Mouse (Mus musculus): Measurements from ENCODE around the gene Hemgn. TPM values are rescaled to one million over a fixed set of nuclear protein-coding genes. Genes with fewer than 3 reads are reported as not detected.

Hemgn gene
- total and polyA plus RNA-seq, 2 experiments = not detected

GRCm38 (mm10) chr4:46364360-46364759 lies 48.9 kb downstream of the Hemgn start:
- no peak for DNase-seq (ENCODE audit: extremely low read depth, low read depth, low spot score)
- no peak overlapping the region for H3K27ac ChIP-seq (replicated peaks; ENCODE audit: insufficient read depth, low read depth, low read length)
- WGBS = 74% methylated on average over 2 of the region's 2 CpGs
- no peaks in the 10 kb centered on the region for H3K4me1 ChIP-seq (ENCODE audit: control insufficient read depth, insufficient read depth, low read length)
- peaks cover 8% of the 10 kb centered on the region; the same call in 1 of the 2 replicates for H3K27me3 ChIP-seq (ENCODE audit: control insufficient read depth, insufficient read depth, low read length)
- H3K79me2 ChIP-seq (ENCODE audit: control insufficient read depth, insufficient read depth, low read length) = no peaks in the 10 kb centered on the region
- no peaks in the 10 kb centered on the region for H3K36me3 ChIP-seq (ENCODE audit: control insufficient read depth, insufficient read depth, low read length)
- TF ChIP-seq CTCF (IDR thresholded peaks at IDR 0.05; ENCODE audit: low read depth, low read length) (peak; percentile 20; the same call in 1 of the 2 replicates), POLR2A (IDR thresholded peaks at IDR 0.05; ENCODE audit: extremely low read depth, insufficient read depth, low read length) (no peak)
- no peak overlapping the region for H3K9ac ChIP-seq (ENCODE audit: low read depth, low read length)
- H3K4me3 ChIP-seq (ENCODE audit: insufficient read depth, low read depth, low read length) = no peak overlapping the region

- TF ChIP-seq POLR2A (IDR thresholded peaks at IDR 0.05; ENCODE audit: extremely low read depth, insufficient read depth, low read length) = no peak
- no peak for TF ChIP-seq CTCF (IDR thresholded peaks at IDR 0.05; ENCODE audit: low read depth, low read length)
- 71% methylated on average over 5 of the region's 5 CpGs for WGBS
- Histone ChIP-seq H3K36me3 (ENCODE audit: control insufficient read depth, insufficient read depth, low read length) (no peaks in the 10 kb centered on the region), H3K9ac (ENCODE audit: low read depth, low read length) (no peak overlapping the region), H3K4me3 (ENCODE audit: insufficient read depth, low read depth, low read length) (no peak overlapping the region), H3K4me1 (ENCODE audit: control insufficient read depth, insufficient read depth, low read length) (no peaks in the 10 kb centered on the region), H3K27ac (replicated peaks; ENCODE audit: insufficient read depth, low read depth, low read length) (no peak overlapping the region), H3K79me2 (ENCODE audit: control insufficient read depth, insufficient read depth, low read length) (no peaks in the 10 kb centered on the region), H3K27me3 (ENCODE audit: control insufficient read depth, insufficient read depth, low read length) (no peaks in the 10 kb centered on the region; the same call in 1 of the 2 replicates)
- no peak for DNase-seq (ENCODE audit: extremely low read depth, low read depth, low spot score)
Measured at GRCm38 (mm10) chr4:46361258-46361657, 52.0 kb downstream of the Hemgn start.

- WGBS = 79% methylated on average over 12 of the region's 12 CpGs
- Histone ChIP-seq H3K27me3 (ENCODE audit: control insufficient read depth, insufficient read depth, low read length) (peaks cover 2% of the 10 kb centered on the region; the same call in 1 of the 2 replicates), H3K4me3 (ENCODE audit: insufficient read depth, low read depth, low read length) (no peak overlapping the region), H3K36me3 (ENCODE audit: control insufficient read depth, insufficient read depth, low read length) (no peaks in the 10 kb centered on the region), H3K27ac (replicated peaks; ENCODE audit: insufficient read depth, low read depth, low read length) (no peak overlapping the region), H3K9ac (ENCODE audit: low read depth, low read length) (no peak overlapping the region), H3K4me1 (ENCODE audit: control insufficient read depth, insufficient read depth, low read length) (no peaks in the 10 kb centered on the region), H3K79me2 (ENCODE audit: control insufficient read depth, insufficient read depth, low read length) (no peaks in the 10 kb centered on the region)
- peak; percentile 12 for DNase-seq (ENCODE audit: extremely low read depth, low read depth, low spot score)
- no peak for TF ChIP-seq CTCF (IDR thresholded peaks at IDR 0.05; ENCODE audit: low read depth, low read length)
- no peak for TF ChIP-seq POLR2A (IDR thresholded peaks at IDR 0.05; ENCODE audit: extremely low read depth, insufficient read depth, low read length)
Measured at GRCm38 (mm10) chr4:46359539-46360253, 53.6 kb downstream of the Hemgn start.

- Histone ChIP-seq H3K4me3 (ENCODE audit: insufficient read depth, low read depth, low read length) (no peak overlapping the region), H3K79me2 (ENCODE audit: control insufficient read depth, insufficient read depth, low read length) (no peaks in the 10 kb centered on the region), H3K36me3 (ENCODE audit: control insufficient read depth, insufficient read depth, low read length) (no peaks in the 10 kb centered on the region), H3K9ac (ENCODE audit: low read depth, low read length) (no peak overlapping the region), H3K4me1 (ENCODE audit: control insufficient read depth, insufficient read depth, low read length) (no peaks in the 10 kb centered on the region), H3K27me3 (ENCODE audit: control insufficient read depth, insufficient read depth, low read length) (peaks cover 4% of the 10 kb centered on the region; the same call in 1 of the 2 replicates), H3K27ac (replicated peaks; ENCODE audit: insufficient read depth, low read depth, low read length) (no peak overlapping the region)
- peak; percentile 16 for DNase-seq (ENCODE audit: extremely low read depth, low read depth, low spot score)
- peak; percentile 82 for TF ChIP-seq CTCF (IDR thresholded peaks at IDR 0.05; ENCODE audit: low read depth, low read length)
- TF ChIP-seq POLR2A (IDR thresholded peaks at IDR 0.05; ENCODE audit: extremely low read depth, insufficient read depth, low read length) = no peak
- 52% methylated on average over 12 of the region's 12 CpGs for WGBS
Measured at GRCm38 (mm10) chr4:46356351-46357133, 56.8 kb downstream of the Hemgn start.

GRCm38 (mm10) chr4:46353045-46353444 lies 60.3 kb downstream of the Hemgn start:
- peaks cover 9% of the 10 kb centered on the region for H3K27me3 ChIP-seq (ENCODE audit: control insufficient read depth, insufficient read depth, low read length)
- no peak overlapping the region for H3K9ac ChIP-seq (ENCODE audit: low read depth, low read length)
- H3K36me3 ChIP-seq (ENCODE audit: control insufficient read depth, insufficient read depth, low read length) = no peaks in the 10 kb centered on the region
- 34% methylated on average over 10 of the region's 10 CpGs for WGBS
- no peak overlapping the region for H3K27ac ChIP-seq (replicated peaks; ENCODE audit: insufficient read depth, low read depth, low read length)
- no peak for TF ChIP-seq POLR2A (IDR thresholded peaks at IDR 0.05; ENCODE audit: extremely low read depth, insufficient read depth, low read length)
- TF ChIP-seq CTCF (IDR thresholded peaks at IDR 0.05; ENCODE audit: low read depth, low read length) = no peak
- H3K79me2 ChIP-seq (ENCODE audit: control insufficient read depth, insufficient read depth, low read length) = no peaks in the 10 kb centered on the region
- no peaks in the 10 kb centered on the region for H3K4me1 ChIP-seq (ENCODE audit: control insufficient read depth, insufficient read depth, low read length)
- no peak overlapping the region for H3K4me3 ChIP-seq (ENCODE audit: insufficient read depth, low read depth, low read length)
- DNase-seq (ENCODE audit: extremely low read depth, low read depth, low spot score) = no peak
